Mouse (Mus musculus): Measurements from ENCODE around the gene Osbpl3. TPM values are rescaled to one million over a fixed set of nuclear protein-coding genes. Genes with fewer than 3 reads are reported as not detected.

Osbpl3 gene
- polyA plus RNA-seq, 1 experiment from 2014 or later: 4.4 TPM

- H3K36me3 ChIP-seq (ENCODE audit: inconsistent target): no peaks in the 10 kb centered on the region
- WGBS (ENCODE audit: missing documents): 11% methylated on average over 8 of the region's 8 CpGs
- H3K4me3 ChIP-seq (ENCODE audit: inconsistent target): peak overlapping the region; percentile 43
- peaks cover 24% of the 10 kb centered on the region for H3K79me2 ChIP-seq (ENCODE audit: inconsistent target)
- H3K27ac ChIP-seq: peak overlapping the region; percentile 99
Measured at GRCm38 (mm10) chr6:50382196-50382595, 73.8 kb downstream of the Osbpl3 start.

GRCm38 (mm10) chr6:50381504-50382091 is 74.4 kb downstream of the Osbpl3 start:
- Histone ChIP-seq H3K79me2 (ENCODE audit: inconsistent target) (peaks cover 24% of the 10 kb centered on the region), H3K36me3 (ENCODE audit: inconsistent target) (no peaks in the 10 kb centered on the region), H3K27ac (peak overlapping the region; percentile 99), H3K4me3 (ENCODE audit: inconsistent target) (peak overlapping the region; percentile 43)
- 1% methylated on average over 11 of the region's 11 CpGs for WGBS (ENCODE audit: missing documents)

- peaks cover 35% of the 10 kb centered on the region for H3K79me2 ChIP-seq (ENCODE audit: inconsistent target)
- no peaks in the 10 kb centered on the region for H3K36me3 ChIP-seq (ENCODE audit: inconsistent target)
- no peak overlapping the region for H3K4me3 ChIP-seq (ENCODE audit: inconsistent target)
- WGBS (ENCODE audit: missing documents): 96% methylated on average over 4 of the region's 4 CpGs
- peak overlapping the region; percentile 99 for H3K27ac ChIP-seq
Measured at GRCm38 (mm10) chr6:50379740-50380139, 76.3 kb downstream of the Osbpl3 start.

GRCm38 (mm10) chr6:50379136-50379535 is 76.9 kb downstream of the Osbpl3 start:
- Histone ChIP-seq H3K4me3 (ENCODE audit: inconsistent target) (no peak overlapping the region), H3K79me2 (ENCODE audit: inconsistent target) (peaks cover 34% of the 10 kb centered on the region), H3K27ac (peak overlapping the region; percentile 99), H3K36me3 (ENCODE audit: inconsistent target) (no peaks in the 10 kb centered on the region)
- 26% methylated on average over 5 of the region's 5 CpGs for WGBS (ENCODE audit: missing documents)

DNA sequence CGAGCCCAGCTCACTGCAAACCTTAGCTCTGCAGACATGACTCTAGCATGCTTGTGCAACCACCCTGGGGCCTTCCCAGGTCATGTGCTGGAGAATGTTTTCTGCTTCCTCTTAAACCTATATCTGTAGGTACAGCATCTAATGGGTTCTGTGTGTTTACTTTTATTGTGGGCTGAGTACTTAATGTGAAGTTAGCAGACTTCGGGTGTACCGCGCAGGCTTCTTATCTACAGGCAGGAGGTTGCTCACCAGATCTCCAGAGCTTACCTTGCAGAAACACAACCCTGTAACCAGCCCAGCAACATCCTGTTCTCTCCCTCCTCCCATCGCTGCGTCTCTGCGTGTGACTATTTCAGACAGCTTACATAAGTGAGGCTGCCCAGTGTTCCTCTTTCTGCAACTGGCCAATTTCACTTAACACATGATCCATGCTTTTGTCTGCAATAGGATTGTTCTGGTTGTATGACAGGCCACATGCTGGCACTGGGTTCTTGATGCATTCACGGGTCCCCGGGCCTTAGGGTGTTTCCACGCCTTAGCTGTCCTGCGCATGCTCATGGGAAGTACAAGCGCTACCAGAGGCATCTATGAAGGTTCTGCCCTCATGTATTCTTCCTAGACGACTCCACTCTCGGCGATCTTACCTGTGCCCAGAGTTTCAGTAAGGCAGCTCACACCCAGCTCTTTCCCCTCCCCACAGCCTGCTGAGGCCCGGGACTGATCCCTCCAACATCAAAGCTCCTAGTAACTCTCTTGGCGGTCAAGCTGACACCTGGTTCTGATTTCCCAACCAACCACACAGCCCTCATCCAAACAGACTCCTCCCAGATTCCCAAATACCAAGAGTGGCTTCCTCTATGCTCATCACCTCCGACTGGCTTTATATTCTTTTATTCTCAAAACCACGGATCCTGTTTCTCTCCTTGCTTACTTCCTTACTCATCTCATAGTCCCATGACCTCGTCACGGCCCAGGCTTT is 78.0 kb downstream of the Osbpl3 start:
- WGBS (ENCODE audit: missing documents): 7% methylated on average over 18 of the region's 21 CpGs

DNA sequence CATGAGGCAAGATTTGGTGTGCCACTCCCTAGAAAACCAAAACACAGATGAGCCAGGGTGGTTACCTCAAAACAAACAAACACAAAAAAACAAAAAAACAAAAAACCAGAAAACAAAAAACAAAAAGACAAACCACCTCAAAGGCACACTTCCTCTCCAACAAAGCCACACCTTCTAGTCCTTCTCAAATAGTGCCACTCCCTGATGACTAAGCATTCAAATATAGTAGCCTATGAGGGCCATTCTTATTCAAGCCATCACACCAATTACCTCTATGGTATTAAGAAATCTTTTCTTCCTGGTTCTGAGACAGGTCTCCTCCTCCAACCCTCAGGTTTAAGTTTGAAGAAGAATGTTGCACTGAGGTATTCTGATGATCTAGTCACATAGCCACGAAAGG is 79.3 kb downstream of the Osbpl3 start:
- Histone ChIP-seq H3K27ac (peak overlapping the region; percentile 99), H3K4me3 (ENCODE audit: inconsistent target) (no peak overlapping the region), H3K79me2 (ENCODE audit: inconsistent target) (peaks cover 18% of the 10 kb centered on the region; the same call in 1 of the 2 replicates), H3K36me3 (ENCODE audit: inconsistent target) (no peaks in the 10 kb centered on the region)
- WGBS (ENCODE audit: missing documents): 44% methylated on average over 1 of the region's 1 CpGs

More for the DNA sequence above, 78.0 kb downstream of the Osbpl3 start:
- Histone ChIP-seq H3K36me3 (ENCODE audit: inconsistent target) (no peaks in the 10 kb centered on the region), H3K79me2 (ENCODE audit: inconsistent target) (peaks cover 23% of the 10 kb centered on the region), H3K4me3 (ENCODE audit: inconsistent target) (no peak overlapping the region), H3K27ac (peak overlapping the region; percentile 99)

GRCm38 (mm10) chr6:50372516-50373424 is 83.2 kb downstream of the Osbpl3 start:
- Histone ChIP-seq H3K36me3 (ENCODE audit: inconsistent target) (no peaks in the 10 kb centered on the region), H3K79me2 (ENCODE audit: inconsistent target) (peaks cover 11% of the 10 kb centered on the region; the same call in 1 of the 2 replicates), H3K27ac (no peak overlapping the region), H3K4me3 (ENCODE audit: inconsistent target) (no peak overlapping the region)
- 65% methylated on average over 5 of the region's 5 CpGs for WGBS (ENCODE audit: missing documents)

GRCm38 (mm10) chr6:50371501-50372086 is 84.4 kb downstream of the Osbpl3 start:
- Histone ChIP-seq H3K4me3 (ENCODE audit: inconsistent target) (no peak overlapping the region), H3K36me3 (ENCODE audit: inconsistent target) (no peaks in the 10 kb centered on the region), H3K79me2 (ENCODE audit: inconsistent target) (peaks cover 11% of the 10 kb centered on the region; the same call in 1 of the 2 replicates), H3K27ac (no peak overlapping the region)
- WGBS (ENCODE audit: missing documents): 97% methylated on average over 7 of the region's 8 CpGs

DNA sequence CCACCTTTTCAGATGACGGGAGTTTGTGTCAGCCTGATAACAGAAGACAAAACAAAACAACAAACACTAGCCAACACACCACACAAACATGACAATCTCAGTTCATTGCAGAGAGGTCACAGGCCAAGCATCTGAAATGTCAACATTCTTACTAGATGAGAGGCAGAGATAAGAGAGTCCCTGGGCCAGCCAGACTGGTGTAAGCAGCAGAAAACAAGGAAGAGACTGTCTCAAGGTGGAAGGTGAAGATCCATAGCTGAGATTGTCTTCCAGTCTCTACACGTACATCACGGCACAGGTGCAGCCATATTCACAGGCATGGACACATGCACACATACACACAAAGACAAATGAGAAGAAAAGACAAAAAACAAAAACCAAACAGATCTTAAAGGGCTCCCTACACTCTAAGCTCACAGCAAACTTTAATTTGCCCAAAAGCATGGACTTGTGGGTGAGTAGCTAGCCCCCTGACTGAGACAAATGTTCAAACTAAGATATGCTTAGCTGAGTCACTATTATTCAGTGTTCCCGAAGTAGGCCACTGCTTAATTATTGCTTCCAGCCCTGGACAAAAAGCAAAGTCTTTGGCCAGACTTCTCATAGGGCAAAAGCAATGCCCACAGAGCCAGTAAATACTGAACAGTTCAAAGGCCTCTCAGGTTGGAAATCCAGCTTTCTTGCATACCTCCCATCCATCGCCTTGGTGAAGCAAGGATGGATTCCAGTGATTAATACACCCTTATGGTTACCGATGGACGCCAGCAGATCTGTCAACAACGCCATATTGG is 87.3 kb downstream of the Osbpl3 start:
- Histone ChIP-seq H3K36me3 (ENCODE audit: inconsistent target) (no peaks in the 10 kb centered on the region), H3K79me2 (ENCODE audit: inconsistent target) (no peaks in the 10 kb centered on the region), H3K4me3 (ENCODE audit: inconsistent target) (no peak overlapping the region), H3K27ac (no peak overlapping the region)
- 97% methylated on average over 8 of the region's 8 CpGs for WGBS (ENCODE audit: missing documents)

- Histone ChIP-seq H3K79me2 (ENCODE audit: inconsistent target) (no peaks in the 10 kb centered on the region), H3K27ac (no peak overlapping the region), H3K4me3 (ENCODE audit: inconsistent target) (no peak overlapping the region), H3K36me3 (ENCODE audit: inconsistent target) (no peaks in the 10 kb centered on the region)
- 82% methylated on average over 5 of the region's 5 CpGs for WGBS (ENCODE audit: missing documents)
Measured at GRCm38 (mm10) chr6:50367836-50368235, 88.2 kb downstream of the Osbpl3 start.

GRCm38 (mm10) chr6:50366724-50367123 is 89.3 kb downstream of the Osbpl3 start:
- no peaks in the 10 kb centered on the region for H3K79me2 ChIP-seq (ENCODE audit: inconsistent target)
- no peak overlapping the region for H3K27ac ChIP-seq
- no peak overlapping the region for H3K4me3 ChIP-seq (ENCODE audit: inconsistent target)
- 83% methylated on average over 5 of the region's 5 CpGs for WGBS (ENCODE audit: missing documents)
- H3K36me3 ChIP-seq (ENCODE audit: inconsistent target): no peaks in the 10 kb centered on the region

DNA sequence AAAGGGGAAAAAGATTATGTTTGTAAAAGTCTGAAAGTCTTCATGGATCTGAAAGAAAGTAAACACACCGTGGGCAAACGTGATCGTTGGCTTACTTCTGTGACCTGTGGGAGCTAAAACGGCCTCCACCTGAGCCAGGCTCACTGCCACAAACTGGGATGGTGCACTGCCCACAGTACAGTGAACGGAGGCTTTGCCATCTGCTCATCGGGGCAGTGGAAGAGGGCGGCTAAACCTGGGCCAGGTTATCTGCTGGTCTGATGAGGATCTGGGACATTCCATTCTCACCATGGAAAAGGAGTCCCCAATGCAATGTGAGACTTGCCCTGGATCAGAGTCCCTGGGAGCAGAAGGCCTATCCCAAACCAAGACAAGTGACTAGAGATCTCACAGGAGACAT is 89.7 kb downstream of the Osbpl3 start:
- Histone ChIP-seq H3K79me2 (ENCODE audit: inconsistent target) (no peaks in the 10 kb centered on the region), H3K4me3 (ENCODE audit: inconsistent target) (no peak overlapping the region), H3K36me3 (ENCODE audit: inconsistent target) (no peaks in the 10 kb centered on the region), H3K27ac (no peak overlapping the region)
- WGBS (ENCODE audit: missing documents): 89% methylated on average over 7 of the region's 7 CpGs

DNA sequence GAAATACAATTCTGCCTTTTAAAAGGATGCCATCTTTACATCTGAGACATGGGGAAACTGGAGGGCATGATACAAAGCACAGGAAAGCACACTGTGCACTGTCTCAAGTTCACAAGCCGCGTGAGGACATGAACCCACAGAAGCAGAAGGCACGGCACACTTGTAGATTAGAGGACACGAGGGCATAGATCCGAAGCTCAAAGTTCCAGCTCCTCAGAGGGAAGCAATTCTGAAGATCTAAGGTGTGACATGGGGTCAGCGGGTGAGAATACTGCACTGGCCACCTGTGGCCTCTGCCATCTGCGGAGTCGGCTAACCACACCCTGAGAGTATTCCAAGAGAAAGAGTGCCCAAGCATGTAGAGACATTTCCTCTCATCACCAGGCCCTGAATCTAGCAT is 91.6 kb downstream of the Osbpl3 start:
- H3K36me3 ChIP-seq (ENCODE audit: inconsistent target): no peaks in the 10 kb centered on the region
- H3K79me2 ChIP-seq (ENCODE audit: inconsistent target): no peaks in the 10 kb centered on the region
- no peak overlapping the region for H3K27ac ChIP-seq
- WGBS (ENCODE audit: missing documents): 96% methylated on average over 8 of the region's 8 CpGs
- no peak overlapping the region for H3K4me3 ChIP-seq (ENCODE audit: inconsistent target)
